Mouse (Mus musculus): ENCODE data around the gene Gm7247. TPM values are rescaled to one million over a fixed set of nuclear protein-coding genes. Genes with fewer than 3 reads are reported as not detected.

The Gm7247 gene
- total and polyA plus RNA-seq, 3 experiments: not detected

DNA sequence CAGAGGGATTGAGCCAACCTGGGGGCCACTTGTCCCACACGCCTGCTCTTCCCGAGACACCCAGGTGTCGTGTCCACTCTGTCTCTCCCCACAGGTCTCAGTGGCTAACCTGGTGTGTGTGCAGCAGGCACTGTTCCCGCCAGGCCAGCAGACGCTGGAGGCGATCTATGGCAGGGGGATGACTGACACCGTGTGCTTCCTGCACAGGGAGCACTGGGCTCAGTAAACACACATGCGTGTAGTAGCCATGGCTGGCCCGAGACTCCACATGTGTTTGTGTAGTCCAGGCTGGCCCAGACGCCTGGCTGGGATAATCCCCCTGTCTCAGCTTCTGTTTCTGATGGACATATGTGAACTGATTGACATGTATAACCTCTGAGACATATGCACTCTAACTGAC, 22.8 kb downstream of the Gm7247 start:
- H3K9me3 ChIP-seq (replicated peaks; ENCODE audit: insufficient read depth, low read length): no peaks in the 10 kb centered on the region
- H3K27me3 ChIP-seq (ENCODE audit: control insufficient read depth in 1 of 2, insufficient read depth in 2 of 2, low read length in 2 of 2): no peaks in the 10 kb centered on the region
- H3K9ac ChIP-seq (ENCODE audit: control insufficient read depth, low read depth, low read length, poor library complexity, severe bottlenecking): no peak overlapping the region
- H3K36me3 ChIP-seq (ENCODE audit: control insufficient read depth in 1 of 2, insufficient read depth in 2 of 2, low read length in 2 of 2): no peaks in the 10 kb centered on the region
- no peak overlapping the region for H3K4me3 ChIP-seq (ENCODE audit: control insufficient read depth in 1 of 2, insufficient read depth in 1 of 2, low read depth in 2 of 2, low read length in 2 of 2)
- TF ChIP-seq KAT2A (conservative IDR thresholded peaks at IDR 0.05; ENCODE audit: low read depth, low read length) (no peak), CTCF (IDR thresholded peaks at IDR 0.05 in 2 of 3, conservative IDR thresholded peaks at IDR 0.05 in 1 of 3; ENCODE audit: control insufficient read depth in 1 of 3, insufficient read depth in 1 of 3, low read depth in 2 of 3, low read length in 3 of 3, poor library complexity in 1 of 3, severe bottlenecking in 1 of 3) (no peak), JUND (IDR thresholded peaks at IDR 0.05; ENCODE audit: low read depth, low read length) (no peak), GATA1 (IDR thresholded peaks at IDR 0.05; ENCODE audit: low read depth, low read length) (no peak), TAL1 (IDR thresholded peaks at IDR 0.05; ENCODE audit: low read length) (no peak), NELFE (IDR thresholded peaks at IDR 0.05; ENCODE audit: low read depth, low read length) (no peak), MAZ (IDR thresholded peaks at IDR 0.05; ENCODE audit: low read depth, low read length) (no peak), MEF2A (IDR thresholded peaks at IDR 0.05; ENCODE audit: extremely low read depth, insufficient replicate concordance, low read depth, low read length, poor library complexity, severe bottlenecking) (no peak), EP300 (IDR thresholded peaks at IDR 0.05; ENCODE audit: low read depth in 1 of 2, low read length in 2 of 2) (no peak), NRF1 (IDR thresholded peaks at IDR 0.05; ENCODE audit: insufficient read depth, low read depth, low read length, poor library complexity, severe bottlenecking) (no peak), MAX (IDR thresholded peaks at IDR 0.05; ENCODE audit: low read length) (no peak), USF1 (IDR thresholded peaks at IDR 0.05; ENCODE audit: low read depth, low read length) (no peak), ZC3H11A (IDR thresholded peaks at IDR 0.05; ENCODE audit: low read depth, low read length) (no peak)
- no peak overlapping the region for H3K27ac ChIP-seq (ENCODE audit: control insufficient read depth, low read depth, low read length)
- H3K79me2 ChIP-seq (ENCODE audit: control insufficient read depth, insufficient read depth, low read length, poor library complexity): no peaks in the 10 kb centered on the region
- no peak for DNase-seq (ENCODE audit: low read depth, low spot score)
- H3K4me1 ChIP-seq (ENCODE audit: control insufficient read depth in 1 of 2, insufficient read depth in 2 of 2, low read length in 2 of 2): no peaks in the 10 kb centered on the region

DNA sequence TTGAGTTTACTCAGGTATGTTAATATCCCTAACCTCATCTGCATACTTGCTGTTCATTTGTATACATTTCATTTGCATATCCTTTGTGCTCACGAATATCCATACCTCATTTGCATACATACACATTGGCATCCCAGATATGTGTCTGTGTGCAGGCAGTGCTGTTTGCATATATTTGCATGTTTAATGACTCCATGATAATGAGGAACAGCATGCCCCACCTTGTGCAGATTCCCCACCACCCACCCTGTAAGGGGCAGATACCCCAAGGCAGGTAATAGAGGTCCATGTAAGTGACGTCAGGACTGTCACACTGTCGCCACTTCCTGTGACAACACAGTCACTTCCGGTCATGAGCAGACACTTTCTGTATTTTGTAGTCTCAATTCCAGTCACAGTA, 24.2 kb downstream of the Gm7247 start:
- Histone ChIP-seq H3K36me3 (ENCODE audit: control insufficient read depth in 1 of 2, insufficient read depth in 2 of 2, low read length in 2 of 2) (no peaks in the 10 kb centered on the region), H3K4me1 (ENCODE audit: control insufficient read depth in 1 of 2, insufficient read depth in 2 of 2, low read length in 2 of 2) (no peaks in the 10 kb centered on the region), H3K4me3 (ENCODE audit: control insufficient read depth in 1 of 2, insufficient read depth in 1 of 2, low read depth in 2 of 2, low read length in 2 of 2) (no peak overlapping the region), H3K9ac (ENCODE audit: control insufficient read depth, low read depth, low read length, poor library complexity, severe bottlenecking) (no peak overlapping the region), H3K9me3 (replicated peaks; ENCODE audit: insufficient read depth, low read length) (no peaks in the 10 kb centered on the region), H3K79me2 (ENCODE audit: control insufficient read depth, insufficient read depth, low read length, poor library complexity) (no peaks in the 10 kb centered on the region), H3K27ac (ENCODE audit: control insufficient read depth, low read depth, low read length) (no peak overlapping the region), H3K27me3 (ENCODE audit: control insufficient read depth in 1 of 2, insufficient read depth in 2 of 2, low read length in 2 of 2) (no peaks in the 10 kb centered on the region)
- no peak for DNase-seq (ENCODE audit: low read depth, low spot score)
- TF ChIP-seq ZMIZ1 (IDR thresholded peaks at IDR 0.05; ENCODE audit: low read depth, low read length) (no peak), SIN3A (IDR thresholded peaks at IDR 0.05; ENCODE audit: low read length) (no peak), TAL1 (IDR thresholded peaks at IDR 0.05; ENCODE audit: low read length) (no peak), BHLHE40 (IDR thresholded peaks at IDR 0.05; ENCODE audit: borderline replicate concordance, low read depth, low read length) (no peak), MEF2A (IDR thresholded peaks at IDR 0.05; ENCODE audit: extremely low read depth, insufficient replicate concordance, low read depth, low read length, poor library complexity, severe bottlenecking) (no peak), USF1 (IDR thresholded peaks at IDR 0.05; ENCODE audit: low read depth, low read length) (no peak), MYB (IDR thresholded peaks at IDR 0.05; ENCODE audit: low read depth, low read length) (no peak), SMC3 (IDR thresholded peaks at IDR 0.05; ENCODE audit: low read depth, low read length) (no peak), EP300 (IDR thresholded peaks at IDR 0.05; ENCODE audit: low read depth in 1 of 2, low read length in 2 of 2) (no peak), MAFK (IDR thresholded peaks at IDR 0.05; ENCODE audit: borderline replicate concordance, low read depth, low read length) (no peak), ZNF384 (IDR thresholded peaks at IDR 0.05; ENCODE audit: low read depth, low read length) (no peak), MAZ (IDR thresholded peaks at IDR 0.05; ENCODE audit: low read depth, low read length) (no peak), MXI1 (IDR thresholded peaks at IDR 0.05; ENCODE audit: low read depth, low read length) (no peak)

Data from MEL (cell line).